Mouse (Mus musculus): ENCODE data around the gene Hcst.

GRCm38 (mm10) chr7:30436879-30437278, 17.2 kb upstream of the Hcst start:
- TF ChIP-seq CTCF (IDR thresholded peaks at IDR 0.05; ENCODE audit: low read depth) (no peak), EP300 (IDR thresholded peaks at IDR 0.05; ENCODE audit: low read depth) (no peak)
